Mouse (Mus musculus) macrophage (primary cell): ENCODE measurements around the gene Vmn2r45. TPM values are rescaled to one million over a fixed set of nuclear protein-coding genes. Genes with fewer than 3 reads are reported as not detected.
"Not testable (repeated sequence)": the region's sequence is repeated elsewhere in the genome, so short reads cannot be mapped to it uniquely, and the experiment has no call there.

ENCODE experiments used
- H3K27ac ChIP-seq: fragments of 350-480 bp; formaldehyde crosslinking; 2 replicates; pipeline ENCODE4 v1.9.0; 2021
- H3K36me3 ChIP-seq: fragments of 350-480 bp; formaldehyde crosslinking; 2 replicates; pipeline ENCODE4 v1.9.0; 2021; ENCODE audit errors: inconsistent target
- H3K4me3 ChIP-seq: fragments of 350-480 bp; formaldehyde crosslinking; 2 replicates; pipeline ENCODE4 v1.9.0; 2021; ENCODE audit errors: inconsistent target
- H3K79me2 ChIP-seq: fragments of 350-480 bp; formaldehyde crosslinking; 2 replicates; pipeline ENCODE4 v1.9.0; 2021; ENCODE audit errors: inconsistent target
- WGBS: methylation state at CpG from one replicate; pipeline ENCODE4 v1.1.7; 2026; ENCODE audit warnings: inconsistent platforms; ENCODE audit not compliant: missing documents; 5-methylcytosine and 5-hydroxymethylcytosine counted together
- polyA plus RNA-seq: library from polyadenylated mRNA; stranded (reverse); fragments of 250-400 nt; gene quantifications from 3 replicates; pipeline ENCODE4 v1.2.4, GENCODE M21; 2018; ENCODE audit warnings: inconsistent platforms
- total RNA-seq, 78 experiments: library from RNA; depleted of rRNA; stranded (reverse); fragments of 250-400 nt; gene quantifications; 1 replicate in 9 of 78; 2 replicates in 24 of 78; 3 replicates in 43 of 78; 4 replicates in 2 of 78; pipeline ENCODE4 v1.2.4; 2018; ENCODE audit warnings: inconsistent platforms in 56 of 78

Vmn2r45 gene
- total RNA-seq (2018; cell fraction: chromatin; rRNA removed), result not detected
- not detected for total RNA-seq (2018; cell fraction: cytosol; rRNA removed)
- not detected for total RNA-seq (2018; cell fraction: nucleus; rRNA removed)
- not detected in 3 replicates for polyA plus RNA-seq

DNA sequence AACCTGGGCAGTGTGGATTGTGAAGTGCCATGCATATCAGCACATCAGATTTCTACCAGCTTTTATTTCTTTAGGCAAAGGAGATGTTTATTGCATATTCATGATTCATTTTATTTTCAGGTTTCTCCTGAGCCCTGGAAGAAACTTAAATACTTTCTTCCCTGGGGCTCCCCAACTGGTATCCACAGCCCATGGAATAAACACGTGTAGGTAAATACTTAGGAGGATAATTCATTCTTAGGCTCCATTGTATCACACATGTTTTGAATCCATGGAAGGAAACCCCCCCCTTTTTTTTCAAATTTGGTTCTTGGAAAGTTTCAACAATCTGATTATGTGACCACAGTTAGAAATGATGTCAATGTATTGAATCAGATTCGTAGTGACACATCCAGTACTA, at the start of gene Vmn2r45:
Vmn2r45 (minus strand) TSS at position 101 of the 400 bp plus-strand sequence.
- not testable (repeated sequence) for H3K36me3 ChIP-seq, H3K79me2 ChIP-seq, H3K4me3 ChIP-seq, H3K27ac ChIP-seq
- WGBS, result no CpG with 5 or more reads among the region's 2 CpGs

Other genes with a start within 250 kb of the Vmn2r45 start
- gene Vmn2r43, start 228.5 kb downstream of the Vmn2r45 start, polyA plus RNA-seq, result not detected in 3 replicates
- gene Vmn2r44, start 105.7 kb downstream of the Vmn2r45 start, polyA plus RNA-seq, result not detected in 3 replicates